Mouse (Mus musculus) thymus, adult 2 months (tissue): ENCODE results near the gene Lmntd2.

Experiments
- CTCF ChIP-seq: fragments of 200-500 bp; IDR thresholded peaks from 2 replicates; pipeline ENCODE4 v1.5.1; 2012; ENCODE audit warnings: mild to moderate bottlenecking, control low read depth, low read length, moderate library complexity, borderline replicate concordance; ENCODE audit not compliant: control insufficient read depth, poor library complexity, insufficient read depth; ENCODE audit errors: extremely low read depth
- POLR2A ChIP-seq: fragments of 200-500 bp; IDR thresholded peaks from 2 replicates; pipeline ENCODE4 v1.6.1; 2012; ENCODE audit warnings: mild to moderate bottlenecking, low read length, control low read depth, moderate library complexity; ENCODE audit not compliant: control insufficient read depth, poor library complexity, insufficient read depth; ENCODE audit errors: extremely low read depth

DNA sequence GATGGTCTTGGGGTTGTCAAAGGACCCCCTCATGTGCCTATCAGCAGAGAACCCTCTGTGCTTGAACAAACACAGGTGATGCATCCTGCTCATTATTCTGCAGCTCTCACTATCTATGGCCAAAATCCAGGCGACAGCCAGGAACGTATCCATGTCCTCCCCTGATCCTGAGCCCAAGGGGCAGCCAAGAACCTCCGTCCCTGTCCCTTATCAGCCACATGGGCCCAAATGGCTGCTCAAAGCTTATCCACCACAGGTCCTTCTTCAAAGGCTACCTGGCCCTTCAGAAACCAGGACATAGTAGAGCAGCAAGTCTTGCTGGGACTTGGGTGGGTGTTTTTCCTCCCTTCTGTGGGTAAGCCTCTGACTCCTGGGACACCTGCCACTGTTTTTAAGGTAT, 25.7 kb downstream of the Lmntd2 start:
- no peak for TF ChIP-seq CTCF
- TF ChIP-seq POLR2A = no peak
